Mouse (Mus musculus): ENCODE measurements around the gene Sema4d. TPM values are rescaled to one million over a fixed set of nuclear protein-coding genes. Genes with fewer than 3 reads are reported as not detected.

Gene Sema4d
- total and polyA plus RNA-seq, 2 experiments from 2014 or later: 13.7 to 33.1 TPM

DNA sequence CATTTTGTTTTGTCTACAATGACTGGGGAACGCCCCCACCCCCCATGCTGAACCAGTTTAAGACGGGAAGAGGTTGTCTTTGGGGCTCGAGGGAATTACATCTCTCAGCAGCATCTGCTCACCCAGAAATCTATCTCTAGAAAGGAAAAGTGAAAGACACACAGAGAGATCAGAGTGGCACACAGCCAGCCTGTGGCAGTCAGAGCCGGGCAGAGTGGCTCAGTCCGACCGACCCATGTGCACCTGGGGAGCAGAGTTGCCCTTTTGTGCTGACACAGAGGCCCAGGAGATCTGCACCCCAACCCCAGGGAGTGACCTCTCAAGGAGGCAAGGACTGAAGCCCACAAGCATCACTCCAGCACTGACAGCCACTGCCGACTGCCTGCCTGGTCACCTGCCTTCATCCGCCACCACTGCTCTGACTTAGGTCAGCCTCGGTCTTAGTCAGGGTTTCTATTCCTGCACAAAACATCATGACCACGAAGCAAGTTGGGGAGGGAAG lies 50.9 kb downstream of the Sema4d start:
- H3K9ac ChIP-seq (replicated peaks; ENCODE audit: low read length): no peak overlapping the region
- ATAC-seq (no peak), DNase-seq (ENCODE audit: low spot score) (no peak)
- H3K27me3 ChIP-seq (ENCODE audit: insufficient read depth, low read length): no peaks in the 10 kb centered on the region
- TF ChIP-seq CTCF (IDR thresholded peaks at IDR 0.05; ENCODE audit: low read depth): no peak
- 0 out of 2 replicates have a peak, but pooled peaks cover 2% of the 10 kb centered on the region for H3K4me1 ChIP-seq (ENCODE audit: insufficient read depth, low read length)
- whole genome bisulfite sequencing: 63% methylated on average over 10 of the region's 10 CpGs
- no peak overlapping the region for H3K4me3 ChIP-seq (ENCODE audit: low read length)
- no peak overlapping the region for H3K4me2 ChIP-seq (ENCODE audit: low read depth, low read length)
- H3K9me3 ChIP-seq (ENCODE audit: low read length): no peaks in the 10 kb centered on the region
- no peak overlapping the region for H3K27ac ChIP-seq
- H3K36me3 ChIP-seq (ENCODE audit: insufficient read depth, low read length): no peaks in the 10 kb centered on the region

DNA sequence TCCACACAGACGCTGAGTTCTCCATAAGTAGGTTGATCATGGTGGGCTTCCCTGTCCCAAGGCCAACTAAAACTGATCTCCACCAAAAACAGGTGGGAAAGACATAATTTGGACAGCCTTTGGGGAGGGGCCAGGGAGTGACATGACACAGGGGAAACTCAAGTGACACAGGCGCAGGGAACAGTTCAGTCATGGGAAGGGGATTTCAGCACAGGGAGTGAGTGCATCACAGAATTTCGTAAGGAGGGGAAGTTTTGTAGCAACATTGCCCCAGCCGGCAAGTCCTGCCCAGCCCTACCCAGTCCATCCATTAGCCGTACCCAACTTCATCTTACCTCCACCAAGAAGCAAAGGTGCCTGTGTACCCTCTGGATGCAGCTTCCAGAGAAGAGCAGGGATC lies 52.8 kb downstream of the Sema4d start:
- no peak overlapping the region for H3K4me2 ChIP-seq (ENCODE audit: low read depth, low read length)
- no peak overlapping the region for H3K4me3 ChIP-seq (ENCODE audit: low read length)
- no peak for ATAC-seq
- no peak for DNase-seq (ENCODE audit: low spot score)
- TF ChIP-seq CTCF (IDR thresholded peaks at IDR 0.05; ENCODE audit: low read depth): no peak
- no peaks in the 10 kb centered on the region for H3K4me1 ChIP-seq (ENCODE audit: insufficient read depth, low read length)
- H3K9me3 ChIP-seq (ENCODE audit: low read length): no peaks in the 10 kb centered on the region
- no peak overlapping the region for H3K9ac ChIP-seq (replicated peaks; ENCODE audit: low read length)
- WGBS: 90% methylated on average over 5 of the region's 5 CpGs
- H3K27me3 ChIP-seq (ENCODE audit: insufficient read depth, low read length): no peaks in the 10 kb centered on the region
- H3K36me3 ChIP-seq (ENCODE audit: insufficient read depth, low read length): no peaks in the 10 kb centered on the region
- H3K27ac ChIP-seq: no peak overlapping the region

GRCm38 (mm10) chr13:51739713-51740112 lies 53.8 kb downstream of the Sema4d start:
- no peak for TF ChIP-seq CTCF (IDR thresholded peaks at IDR 0.05; ENCODE audit: low read depth)
- no peak overlapping the region for H3K27ac ChIP-seq
- H3K4me2 ChIP-seq (ENCODE audit: low read depth, low read length): no peak overlapping the region
- H3K27me3 ChIP-seq (ENCODE audit: insufficient read depth, low read length): no peaks in the 10 kb centered on the region
- ATAC-seq (no peak), DNase-seq (ENCODE audit: low spot score) (no peak)
- H3K9ac ChIP-seq (replicated peaks; ENCODE audit: low read length): no peak overlapping the region
- 95% methylated on average over 1 of the region's 1 CpGs for WGBS
- H3K4me1 ChIP-seq (ENCODE audit: insufficient read depth, low read length): no peaks in the 10 kb centered on the region
- no peak overlapping the region for H3K4me3 ChIP-seq (ENCODE audit: low read length)
- no peaks in the 10 kb centered on the region for H3K36me3 ChIP-seq (ENCODE audit: insufficient read depth, low read length)
- no peaks in the 10 kb centered on the region for H3K9me3 ChIP-seq (ENCODE audit: low read length)

GRCm38 (mm10) chr13:51738531-51739117 lies 54.9 kb downstream of the Sema4d start:
- Histone ChIP-seq H3K9ac (replicated peaks; ENCODE audit: low read length) (no peak overlapping the region), H3K4me1 (ENCODE audit: insufficient read depth, low read length) (no peaks in the 10 kb centered on the region), H3K4me3 (ENCODE audit: low read length) (no peak overlapping the region), H3K9me3 (ENCODE audit: low read length) (no peaks in the 10 kb centered on the region), H3K27me3 (ENCODE audit: insufficient read depth, low read length) (no peaks in the 10 kb centered on the region), H3K36me3 (ENCODE audit: insufficient read depth, low read length) (no peaks in the 10 kb centered on the region), H3K4me2 (ENCODE audit: low read depth, low read length) (no peak overlapping the region), H3K27ac (no peak overlapping the region)
- 94% methylated on average over 11 of the region's 11 CpGs for WGBS
- no peak for DNase-seq (ENCODE audit: low spot score)
- no peak for ATAC-seq
- no peak for TF ChIP-seq CTCF (IDR thresholded peaks at IDR 0.05; ENCODE audit: low read depth)

DNA sequence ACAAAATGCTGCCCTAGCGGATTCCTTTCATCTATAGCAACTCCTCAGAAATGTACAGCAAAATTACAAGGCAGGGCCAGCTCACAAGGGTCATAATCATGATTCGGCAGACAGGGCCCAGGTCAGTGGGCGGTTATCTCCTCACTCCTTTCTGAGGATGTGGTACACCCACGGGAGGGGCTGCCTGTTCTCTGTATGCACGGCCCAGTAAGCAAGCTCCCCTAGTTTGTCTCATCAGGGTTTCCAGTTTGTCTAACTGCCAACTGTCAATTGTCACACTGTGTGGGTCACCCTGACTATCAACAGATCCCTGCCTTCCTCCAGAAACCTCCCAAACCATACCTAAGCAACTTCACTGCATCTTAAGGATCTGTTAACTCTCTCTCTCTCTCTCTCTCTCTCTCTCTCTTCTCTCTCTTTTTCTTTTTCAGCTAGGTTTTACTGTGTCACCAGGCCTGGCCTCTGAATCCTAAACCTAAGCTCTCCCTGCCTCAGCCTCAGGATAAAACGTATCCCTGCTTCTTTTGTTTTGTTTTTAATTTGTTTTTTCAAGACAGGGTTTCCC lies 55.5 kb downstream of the Sema4d start:
- 48% methylated on average over 6 of the region's 6 CpGs for WGBS
- no peaks in the 10 kb centered on the region for H3K36me3 ChIP-seq (ENCODE audit: insufficient read depth, low read length)
- no peaks in the 10 kb centered on the region for H3K4me1 ChIP-seq (ENCODE audit: insufficient read depth, low read length)
- no peaks in the 10 kb centered on the region for H3K27me3 ChIP-seq (ENCODE audit: insufficient read depth, low read length)
- no peak for TF ChIP-seq CTCF (IDR thresholded peaks at IDR 0.05; ENCODE audit: low read depth)
- no peak overlapping the region for H3K4me2 ChIP-seq (ENCODE audit: low read depth, low read length)
- H3K9me3 ChIP-seq (ENCODE audit: low read length): no peaks in the 10 kb centered on the region
- no peak overlapping the region for H3K4me3 ChIP-seq (ENCODE audit: low read length)
- no peak overlapping the region for H3K27ac ChIP-seq
- H3K9ac ChIP-seq (replicated peaks; ENCODE audit: low read length): no peak overlapping the region
- DNase-seq (ENCODE audit: low spot score) (no peak), ATAC-seq (no peak)

- H3K36me3 ChIP-seq (ENCODE audit: insufficient read depth, low read length): no peaks in the 10 kb centered on the region
- H3K27ac ChIP-seq: no peak overlapping the region
- H3K9ac ChIP-seq (replicated peaks; ENCODE audit: low read length): no peak overlapping the region
- peak; percentile 18 for DNase-seq (ENCODE audit: low spot score)
- H3K4me2 ChIP-seq (ENCODE audit: low read depth, low read length): no peak overlapping the region
- no peak for TF ChIP-seq CTCF (IDR thresholded peaks at IDR 0.05; ENCODE audit: low read depth)
- H3K4me3 ChIP-seq (ENCODE audit: low read length): no peak overlapping the region
- no peak for ATAC-seq
- H3K27me3 ChIP-seq (ENCODE audit: insufficient read depth, low read length): no peaks in the 10 kb centered on the region
- no peaks in the 10 kb centered on the region for H3K9me3 ChIP-seq (ENCODE audit: low read length)
- 0 out of 2 replicates have a peak, but pooled peaks cover 2% of the 10 kb centered on the region for H3K4me1 ChIP-seq (ENCODE audit: insufficient read depth, low read length)
- 73% methylated on average over 20 of the region's 20 CpGs for WGBS
These were observed 56.3 kb downstream of the Sema4d start for GRCm38 (mm10) chr13:51737033-51737948.

All from hindbrain, postnatal 0 days (tissue).